Mouse (Mus musculus): ENCODE results near the gene Larp1b. TPM values are rescaled to one million over a fixed set of nuclear protein-coding genes. Genes with fewer than 3 reads are reported as not detected.
A peak's percentile ranks its signal among the peaks of the same experiment; 100 is the strongest.

The Larp1b gene
- polyA plus RNA-seq, 1 experiment from 2014 or later: 4.1 TPM

- no peak overlapping the region for H3K4me3 ChIP-seq
- no peaks in the 10 kb centered on the region for H3K9me3 ChIP-seq
- ATAC-seq (ENCODE audit: low FRiP score, low read depth): no peak
- no peak overlapping the region for H3K9ac ChIP-seq
- WGBS: 86% methylated on average over 2 of the region's 2 CpGs
- H3K27me3 ChIP-seq: no peaks in the 10 kb centered on the region
- H3K27ac ChIP-seq (replicated peaks): no peak overlapping the region
- no peak overlapping the region for H3K4me2 ChIP-seq
- H3K4me1 ChIP-seq (replicated peaks): no peaks in the 10 kb centered on the region
- H3K36me3 ChIP-seq: peaks cover 31% of the 10 kb centered on the region
Observed at GRCm38 (mm10) chr3:41065320-41065719, 115.7 kb downstream of the Larp1b start.

- Histone ChIP-seq H3K36me3 (peaks cover 21% of the 10 kb centered on the region), H3K27me3 (no peaks in the 10 kb centered on the region), H3K27ac (replicated peaks) (no peak overlapping the region), H3K4me1 (replicated peaks) (no peaks in the 10 kb centered on the region), H3K4me2 (no peak overlapping the region), H3K9me3 (no peaks in the 10 kb centered on the region), H3K4me3 (no peak overlapping the region), H3K9ac (no peak overlapping the region)
- no peak for ATAC-seq (ENCODE audit: low FRiP score, low read depth)
- WGBS: 80% methylated on average over 2 of the region's 2 CpGs
Observed at GRCm38 (mm10) chr3:41070519-41070918, 120.9 kb downstream of the Larp1b start.

GRCm38 (mm10) chr3:41075376-41075775 lies 125.7 kb downstream of the Larp1b start:
- Histone ChIP-seq H3K4me1 (replicated peaks) (peaks cover 8% of the 10 kb centered on the region), H3K4me3 (no peak overlapping the region), H3K9me3 (no peaks in the 10 kb centered on the region), H3K4me2 (no peak overlapping the region), H3K9ac (no peak overlapping the region), H3K36me3 (no peaks in the 10 kb centered on the region), H3K27me3 (no peaks in the 10 kb centered on the region), H3K27ac (replicated peaks) (no peak overlapping the region)
- ATAC-seq (ENCODE audit: low FRiP score, low read depth): no peak
- WGBS: 67% methylated on average over 8 of the region's 8 CpGs

GRCm38 (mm10) chr3:41078673-41079072 lies 129.0 kb downstream of the Larp1b start:
- no peak overlapping the region for H3K4me2 ChIP-seq
- H3K9ac ChIP-seq: no peak overlapping the region
- no peak overlapping the region for H3K27ac ChIP-seq (replicated peaks)
- H3K9me3 ChIP-seq: no peaks in the 10 kb centered on the region
- no peak for ATAC-seq (ENCODE audit: low FRiP score, low read depth)
- H3K36me3 ChIP-seq: no peaks in the 10 kb centered on the region
- WGBS: 98% methylated on average over 2 of the region's 2 CpGs
- no peaks in the 10 kb centered on the region for H3K27me3 ChIP-seq
- H3K4me3 ChIP-seq: no peak overlapping the region
- peaks cover 24% of the 10 kb centered on the region for H3K4me1 ChIP-seq (replicated peaks)

GRCm38 (mm10) chr3:41080724-41081123 lies 131.1 kb downstream of the Larp1b start:
- no peak for ATAC-seq (ENCODE audit: low FRiP score, low read depth)
- Histone ChIP-seq H3K4me1 (replicated peaks) (peaks cover 31% of the 10 kb centered on the region), H3K27ac (replicated peaks) (no peak overlapping the region), H3K9me3 (no peaks in the 10 kb centered on the region), H3K9ac (no peak overlapping the region), H3K4me3 (peak overlapping the region; percentile 82), H3K27me3 (no peaks in the 10 kb centered on the region), H3K4me2 (peak overlapping the region; percentile 88), H3K36me3 (no peaks in the 10 kb centered on the region)
- WGBS: 36% methylated on average over 3 of the region's 3 CpGs

GRCm38 (mm10) chr3:41081474-41082301 lies 132.1 kb downstream of the Larp1b start:
- no peak for ATAC-seq (ENCODE audit: low FRiP score, low read depth)
- Histone ChIP-seq H3K4me1 (replicated peaks) (peaks cover 31% of the 10 kb centered on the region), H3K36me3 (no peaks in the 10 kb centered on the region), H3K9ac (peak overlapping the region; percentile 71), H3K9me3 (no peaks in the 10 kb centered on the region), H3K4me2 (peak overlapping the region; percentile 88), H3K27me3 (no peaks in the 10 kb centered on the region), H3K27ac (replicated peaks) (peak overlapping the region; percentile 87), H3K4me3 (peak overlapping the region; percentile 82)
- 2% methylated on average over 23 of the region's 23 CpGs for WGBS

- WGBS: under 1% methylated on average over 43 of the region's 43 CpGs
Observed at GRCm38 (mm10) chr3:41082520-41082884, 132.9 kb downstream of the Larp1b start.

GRCm38 (mm10) chr3:41082885-41083789 lies 133.5 kb downstream of the Larp1b start, which contains the start of gene Pgrmc2:
Pgrmc2 (minus strand) TSS chr3:41083046.
- no peaks in the 10 kb centered on the region for H3K9me3 ChIP-seq
- peak within 1 kb of the TSS; percentile 82 for H3K4me3 ChIP-seq
- WGBS: under 1% methylated on average over 94 of the region's 95 CpGs
- peak; percentile 99 for ATAC-seq (ENCODE audit: low FRiP score, low read depth)
- H3K4me1 ChIP-seq (replicated peaks): peaks cover 31% of the 10 kb centered on the region
- H3K36me3 ChIP-seq: no peaks in the 10 kb centered on the region
- peak within 1 kb of the TSS; percentile 88 for H3K4me2 ChIP-seq
- H3K9ac ChIP-seq: peak within 1 kb of the TSS; percentile 91
- no peaks in the 10 kb centered on the region for H3K27me3 ChIP-seq
- peak within 1 kb of the TSS; percentile 96 for H3K27ac ChIP-seq (replicated peaks)

More at GRCm38 (mm10) chr3:41082520-41082884, 132.9 kb downstream of the Larp1b start:
- Histone ChIP-seq H3K4me3 (peak overlapping the region; percentile 82), H3K27me3 (no peaks in the 10 kb centered on the region), H3K27ac (replicated peaks) (peak overlapping the region; percentile 87), H3K9ac (peak overlapping the region; percentile 71), H3K36me3 (no peaks in the 10 kb centered on the region), H3K4me2 (peak overlapping the region; percentile 88), H3K4me1 (replicated peaks) (peaks cover 31% of the 10 kb centered on the region), H3K9me3 (no peaks in the 10 kb centered on the region)
- peak; percentile 68 for ATAC-seq (ENCODE audit: low FRiP score, low read depth)

GRCm38 (mm10) chr3:41083790-41084112 lies 134.1 kb downstream of the Larp1b start:
- WGBS: 2% methylated on average over 6 of the region's 6 CpGs
- Histone ChIP-seq H3K4me1 (replicated peaks) (peaks cover 31% of the 10 kb centered on the region), H3K27ac (replicated peaks) (peak overlapping the region; percentile 96), H3K27me3 (no peaks in the 10 kb centered on the region), H3K9ac (peak overlapping the region; percentile 91), H3K4me3 (peak overlapping the region; percentile 82), H3K36me3 (no peaks in the 10 kb centered on the region), H3K4me2 (peak overlapping the region; percentile 83), H3K9me3 (no peaks in the 10 kb centered on the region)
- peak; percentile 36 for ATAC-seq (ENCODE audit: low FRiP score, low read depth)

GRCm38 (mm10) chr3:41084421-41084820 lies 134.8 kb downstream of the Larp1b start:
- no peak overlapping the region; the same call in 1 of the 2 replicates for H3K27ac ChIP-seq (replicated peaks)
- ATAC-seq (ENCODE audit: low FRiP score, low read depth): no peak
- H3K4me2 ChIP-seq: peak overlapping the region; percentile 83
- no peaks in the 10 kb centered on the region for H3K27me3 ChIP-seq
- H3K4me3 ChIP-seq: peak overlapping the region; percentile 82
- H3K36me3 ChIP-seq: no peaks in the 10 kb centered on the region
- 88% methylated on average over 5 of the region's 5 CpGs for WGBS
- peaks cover 31% of the 10 kb centered on the region for H3K4me1 ChIP-seq (replicated peaks)
- no peaks in the 10 kb centered on the region for H3K9me3 ChIP-seq
- no peak overlapping the region for H3K9ac ChIP-seq

- no peak for ATAC-seq (ENCODE audit: low FRiP score, low read depth)
- H3K27ac ChIP-seq (replicated peaks): no peak overlapping the region
- peaks cover 6% of the 10 kb centered on the region; the same call in 1 of the 2 replicates for H3K4me1 ChIP-seq (replicated peaks)
- no peak overlapping the region for H3K9ac ChIP-seq
- no peak overlapping the region for H3K4me2 ChIP-seq
- H3K4me3 ChIP-seq: no peak overlapping the region
- no peaks in the 10 kb centered on the region for H3K36me3 ChIP-seq
- no peaks in the 10 kb centered on the region for H3K27me3 ChIP-seq
- H3K9me3 ChIP-seq: no peaks in the 10 kb centered on the region
Observed at GRCm38 (mm10) chr3:41087071-41087470, 137.4 kb downstream of the Larp1b start.
